In genomic region chr11:77497341-77497756, GRCm38 (mm10) we compare ENCODE assay signal across 8 mouse cellular contexts. TPM values are rescaled to one million over a fixed set of nuclear protein-coding genes. Genes with fewer than 3 reads are reported as not detected.
A peak's percentile ranks its signal among the peaks of the same experiment; 100 is the strongest.
DNase-seq lines count a peak whose midpoint lies in the region; ATAC-seq and TF ChIP-seq lines count a peak whose summit lies in the region.
"Had no signal": no experiment of that assay in that cellular context is flagged by ENCODE, and none has a peak within 500 bp of the region (broad histone marks: within the 10 kb centered on the region; RNA-seq: fewer than 3 reads in every experiment).

No protein-coding gene starts in this region.

- no peak overlapping the region for H3K4me3 ChIP-seq in G1E (ENCODE audit: low read depth, low read length)
- no peak overlapping the region for H3K4me3 ChIP-seq in midbrain, embryonic 12.5 days
- H3K4me3 ChIP-seq: hindbrain, embryonic 15.5 days had no signal

- no peak overlapping the region for H3K4me2 ChIP-seq in midbrain, embryonic 12.5 days (replicated peaks)
- H3K4me2 ChIP-seq: hindbrain, embryonic 15.5 days had no signal

- no peaks in the 10 kb centered on the region for H3K9me3 ChIP-seq in G1E (replicated peaks)
- no peaks in the 10 kb centered on the region for H3K9me3 ChIP-seq in midbrain, embryonic 12.5 days
- H3K9me3 ChIP-seq: hindbrain, embryonic 15.5 days had no signal

- H3K36me3 ChIP-seq in G1E (replicated peaks): peaks cover 68% of the 10 kb centered on the region
- peaks cover 27% of the 10 kb centered on the region for H3K36me3 ChIP-seq in midbrain, embryonic 12.5 days

- no peak for ATAC-seq in G1E (ENCODE audit: extremely low read depth, insufficient number of reproducible peaks, low FRiP score, poor library complexity, severe bottlenecking)
- no peak for ATAC-seq in midbrain, embryonic 12.5 days (ENCODE audit: low FRiP score, low read depth)

- no peak for TF ChIP-seq CTCF in G1E (IDR thresholded peaks at IDR 0.05; ENCODE audit: low read depth, low read length)

- peak; percentile 66 for DNase-seq in A20 (ENCODE audit: low read depth, low spot score)
- peak; percentile 52 for DNase-seq in G1E (ENCODE audit: low spot score)
- DNase-seq in embryo, embryonic 11.5 days (ENCODE audit: low read depth, low spot score): peak; percentile 59
- DNase-seq in heart, postnatal 14 days: peak; percentile 68 to 82
- DNase-seq in kidney, postnatal 36 days: peak; percentile 86 to 89
- peak; percentile 77 for DNase-seq in yolk sac, embryonic 10.5 days (ENCODE audit: low spot score)

- H3K9ac ChIP-seq in midbrain, embryonic 12.5 days (replicated peaks): no peak overlapping the region
- H3K9ac ChIP-seq: hindbrain, embryonic 15.5 days had no signal

- no peaks in the 10 kb centered on the region for H3K27me3 ChIP-seq in G1E (ENCODE audit: insufficient read depth, low read length)
- no peaks in the 10 kb centered on the region for H3K27me3 ChIP-seq in midbrain, embryonic 12.5 days
- H3K27me3 ChIP-seq: hindbrain, embryonic 15.5 days had no signal

- 9% methylated on average over 6 of the region's 6 CpGs for WGBS in midbrain, embryonic 12.5 days

- peak overlapping the region; percentile 12; the same call in 1 of the 2 replicates for H3K27ac ChIP-seq in midbrain, embryonic 12.5 days (replicated peaks)

- intact Hi-C loops in heart, postnatal 14 days (cut with DNase I): no loop called here

- H3K4me1 ChIP-seq in G1E (ENCODE audit: insufficient read depth, low read depth, low read length): peaks cover 64% of the 10 kb centered on the region
- H3K4me1 ChIP-seq in midbrain, embryonic 12.5 days: peaks cover 61% of the 10 kb centered on the region

RNA-seq across cellular contexts. Expression of gene Git1, which starts 4.0 kb away (rescaled TPM):
- total RNA-seq in G1E (2014; fragmentation: Nextera tagmentation): 42.8 and 51.4 TPM in 2 replicates
- total RNA-seq in G1E (2017): 9.5 and 9.6 TPM in 2 replicates
- 90.7 and 98.0 TPM in 2 replicates for polyA plus RNA-seq in G1E (2012)
- 10 to 100 TPM; 49.1 to 50.0 TPM for total RNA-seq in heart, postnatal 14 days (2021)
- polyA plus RNA-seq in midbrain, embryonic 12.5 days (2016; fragmentation: Nextera tagmentation; extraction: Ambion mirVana): 12.9 and 13.0 TPM in 2 replicates

RNA-seq across cellular contexts. Expression of gene Ankrd13b, which starts 7.9 kb away (rescaled TPM):
- total RNA-seq in G1E (2014; fragmentation: Nextera tagmentation) (1.3 TPM in 1 of 2 replicates, not detected in the other), G1E (2017) (0.12 TPM in 1 of 2 replicates, not detected in the other)
- polyA plus RNA-seq in G1E (2012): 0.36 and 0.41 TPM in 2 replicates
- 10 to 100 TPM; 10.6 to 10.9 TPM for total RNA-seq in heart, postnatal 14 days (2021)
- 22.3 and 26.1 TPM in 2 replicates for polyA plus RNA-seq in midbrain, embryonic 12.5 days (2016; fragmentation: Nextera tagmentation; extraction: Ambion mirVana)

RNA-seq across cellular contexts. Expression of gene Abhd15, which starts 17.6 kb away (rescaled TPM):
- 0.30 TPM in 1 of 2 replicates, not detected in the other for total RNA-seq in G1E (2014; fragmentation: Nextera tagmentation)
- total RNA-seq in G1E (2017): 0.12 and 0.27 TPM in 2 replicates
- 0.29 and 0.34 TPM in 2 replicates for polyA plus RNA-seq in G1E (2012)
- total RNA-seq in heart, postnatal 14 days (2021): 1 to 10 TPM; 2.0 to 2.7 TPM
- 3.4 and 4.3 TPM in 2 replicates for polyA plus RNA-seq in midbrain, embryonic 12.5 days (2016; fragmentation: Nextera tagmentation; extraction: Ambion mirVana)

RNA-seq across cellular contexts. Expression of gene Trp53i13, which starts 18.4 kb away (rescaled TPM):
- total RNA-seq in G1E (2014; fragmentation: Nextera tagmentation) (1.4 and 7.0 TPM in 2 replicates), G1E (2017) (0.71 and 1.4 TPM in 2 replicates)
- 5.4 and 6.0 TPM in 2 replicates for polyA plus RNA-seq in G1E (2012)
- total RNA-seq in heart, postnatal 14 days (2021): 10 to 100 TPM in 1 of 2 experiments, 1 to 10 TPM in 1; 9.1 to 10.3 TPM
- 28.8 and 31.3 TPM in 2 replicates for polyA plus RNA-seq in midbrain, embryonic 12.5 days (2016; fragmentation: Nextera tagmentation; extraction: Ambion mirVana)

RNA-seq across cellular contexts. Expression of gene Gm10392, which starts 21.6 kb away (rescaled TPM):
- total RNA-seq in G1E (2014; fragmentation: Nextera tagmentation) (not detected in 2 replicates), G1E (2017) (0.12 and 0.38 TPM in 2 replicates)
- polyA plus RNA-seq in G1E (2012): not detected in 2 replicates
- total RNA-seq in heart, postnatal 14 days (2021): not detected
- polyA plus RNA-seq in midbrain, embryonic 12.5 days (2016; fragmentation: Nextera tagmentation; extraction: Ambion mirVana): not detected in 2 replicates

Comparison
In these comparisons a context has a peak if more than half of its experiments do, and no peak if none do; other contexts are left out.
1. RNA of gene Ankrd13b, which starts 7.9 kb away (total RNA-seq): 10.6 to 10.9 TPM in heart, postnatal 14 days; 0.12 to 1.3 TPM in G1E; every median in the first group is over 4 times any median in the second.
2. Peak in every context shown above with its lines, with median percentiles within 50 percentile points of each other: DNase-seq.